Mouse (Mus musculus) liver, embryonic 18 days (tissue): Measurements from ENCODE around the gene Slc22a8. TPM values are rescaled to one million over a fixed set of nuclear protein-coding genes. Genes with fewer than 3 reads are reported as not detected.

Experiments used
- polyA plus RNA-seq: library from polyadenylated mRNA; depleted of rRNA; stranded (reverse); fragments of >200 nt; gene quantifications from 2 replicates; pipeline ENCODE4 v1.2.3, GENCODE M21; 2012; rRNA removed

Gene Slc22a8
- 0.07 and 0.12 TPM in 2 replicates for polyA plus RNA-seq

DNA sequence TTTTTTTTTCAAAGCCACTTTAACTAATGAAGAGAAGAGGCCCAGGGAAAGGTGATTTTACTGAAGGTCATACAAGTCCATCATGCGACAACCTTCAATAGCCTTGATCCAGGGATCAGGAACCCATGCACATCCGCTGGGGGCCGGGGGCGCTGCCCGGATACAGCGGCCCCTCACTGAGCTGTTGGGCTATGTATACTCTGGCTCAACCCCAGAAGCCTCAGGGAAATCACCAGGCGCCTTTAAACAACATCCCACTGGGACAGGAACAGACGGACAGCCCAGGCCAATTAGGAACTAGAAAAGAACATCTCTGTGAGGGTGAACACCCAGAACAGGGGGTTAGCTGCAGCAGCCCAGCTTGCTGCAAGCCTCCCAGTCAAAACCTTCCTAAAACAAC lies at the start of gene Slc22a8:
Gene Slc22a8 (plus strand): TSS at position 301 of the 400 bp plus-strand sequence.

GRCm38 (mm10) chr19:8617904-8618303 lies 26.9 kb downstream of the Slc22a8 start, which contains the start of gene Slc22a6:
Gene Slc22a6, plus strand, starts transcription at chr19:8618039.

Other genes with a start within 250 kb of the Slc22a8 start
- gene Slc22a30, start 186.1 kb upstream of the Slc22a8 start, polyA plus RNA-seq, result 0.05 and 0.13 TPM in 2 replicates
- gene Slc22a6, start 26.8 kb downstream of the Slc22a8 start, polyA plus RNA-seq, result not detected in 2 replicates
- gene Chrm1, start 72.5 kb downstream of the Slc22a8 start, polyA plus RNA-seq, result under 0.01 and 0.02 TPM in 2 replicates
- 69.0 and 73.7 TPM in 2 replicates for gene Slc3a2, start 132.1 kb downstream of the Slc22a8 start, polyA plus RNA-seq
- 23.6 and 26.8 TPM in 2 replicates for gene Wdr74, start 144.6 kb downstream of the Slc22a8 start, polyA plus RNA-seq
- gene 1700092M07Rik, start 149.5 kb downstream of the Slc22a8 start, polyA plus RNA-seq, result 0.14 and 0.22 TPM in 2 replicates
- 42.5 and 43.8 TPM in 2 replicates for gene Stx5a, start 150.2 kb downstream of the Slc22a8 start, polyA plus RNA-seq
- gene Nxf1, start 165.8 kb downstream of the Slc22a8 start, polyA plus RNA-seq, result 66.5 and 71.8 TPM in 2 replicates
- 50.0 and 53.2 TPM in 2 replicates for gene Tmem223, start 179.7 kb downstream of the Slc22a8 start, polyA plus RNA-seq
- gene Tmem179b, start 183.2 kb downstream of the Slc22a8 start, polyA plus RNA-seq, result 55.2 and 62.8 TPM in 2 replicates
- 6.0 and 6.1 TPM in 2 replicates for gene Taf6l, start 195.2 kb downstream of the Slc22a8 start, polyA plus RNA-seq
- 50.2 and 51.9 TPM in 2 replicates for gene Polr2g, start 207.3 kb downstream of the Slc22a8 start, polyA plus RNA-seq
- gene Zbtb3, start 211.3 kb downstream of the Slc22a8 start, polyA plus RNA-seq, result 0.63 and 0.78 TPM in 2 replicates
- gene Ttc9c, start 228.1 kb downstream of the Slc22a8 start, polyA plus RNA-seq, result 12.9 and 13.3 TPM in 2 replicates
- gene Hnrnpul2, start 228.8 kb downstream of the Slc22a8 start, polyA plus RNA-seq, result 26.5 and 29.8 TPM in 2 replicates
- gene AC129217.1, start 238.5 kb downstream of the Slc22a8 start, polyA plus RNA-seq, result 0.14 and 0.93 TPM in 2 replicates
- gene Bscl2, start 246.2 kb downstream of the Slc22a8 start, polyA plus RNA-seq, result 18.0 and 18.1 TPM in 2 replicates
- 0.04 and 0.06 TPM in 2 replicates for gene Gng3, start 247.9 kb downstream of the Slc22a8 start, polyA plus RNA-seq